Mouse (Mus musculus): ENCODE results near the gene Arhgap24.
A peak's percentile ranks its signal among the peaks of the same experiment; 100 is the strongest.

Arhgap24 gene

DNA sequence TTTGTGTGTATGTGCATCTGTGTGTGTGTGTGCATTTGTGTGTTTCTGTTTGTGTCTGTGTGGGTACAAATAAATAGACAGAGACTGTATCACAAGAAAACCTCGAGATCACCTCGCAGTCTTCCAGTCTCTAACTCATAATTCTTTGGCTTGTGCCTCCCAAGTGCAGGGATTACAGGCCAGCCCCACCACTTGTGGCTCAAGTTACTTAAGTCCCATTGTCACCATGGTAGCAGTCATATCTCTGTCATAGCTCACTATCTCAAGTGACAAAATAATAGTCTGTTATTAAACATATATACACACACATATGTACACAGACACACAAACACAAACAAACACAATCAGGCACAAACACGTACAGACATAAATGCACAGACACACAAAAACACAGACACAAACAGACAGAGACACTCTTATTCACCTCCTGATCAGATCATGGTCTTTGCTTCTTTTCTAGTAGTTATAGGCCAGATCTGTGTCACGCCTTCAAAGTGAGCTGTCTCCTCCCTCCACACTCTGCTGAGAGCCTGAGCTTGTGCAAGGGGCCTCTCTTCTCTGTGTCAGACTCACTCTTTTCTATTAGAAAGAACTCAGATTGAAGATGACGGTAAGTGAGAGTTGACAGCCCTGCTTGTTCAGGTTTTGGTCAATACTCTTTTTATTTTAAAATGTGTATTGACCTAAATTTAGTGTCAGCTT is 261.5 kb downstream of the Arhgap24 start:
- no peak for DNase-seq (ENCODE audit: low spot score)

DNA sequence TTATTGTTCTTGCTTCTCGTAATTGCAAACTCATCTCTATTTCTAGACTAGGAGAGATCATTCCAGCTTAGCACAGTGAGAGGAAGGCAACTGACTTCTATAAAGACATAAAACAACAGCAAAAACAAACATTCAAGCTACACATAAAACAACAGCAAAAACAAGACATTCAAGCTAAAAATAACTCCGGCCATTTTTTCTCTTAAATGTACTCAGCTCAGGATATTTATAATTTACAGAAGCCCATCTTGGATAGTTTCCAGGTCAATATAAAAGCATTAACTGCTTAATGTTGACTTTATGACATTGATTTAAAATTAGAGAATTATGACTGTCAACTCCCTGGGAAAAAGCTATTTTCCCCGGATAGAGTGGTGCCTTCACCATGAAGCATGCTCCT is 262.2 kb downstream of the Arhgap24 start:
- DNase-seq (ENCODE audit: low spot score) = no peak

GRCm38 (mm10) chr5:102744051-102744450 is 262.9 kb downstream of the Arhgap24 start:
- DNase-seq (ENCODE audit: low spot score) = no peak

GRCm38 (mm10) chr5:102748146-102748545 is 267.0 kb downstream of the Arhgap24 start:
- no peak for DNase-seq (ENCODE audit: low spot score)

DNA sequence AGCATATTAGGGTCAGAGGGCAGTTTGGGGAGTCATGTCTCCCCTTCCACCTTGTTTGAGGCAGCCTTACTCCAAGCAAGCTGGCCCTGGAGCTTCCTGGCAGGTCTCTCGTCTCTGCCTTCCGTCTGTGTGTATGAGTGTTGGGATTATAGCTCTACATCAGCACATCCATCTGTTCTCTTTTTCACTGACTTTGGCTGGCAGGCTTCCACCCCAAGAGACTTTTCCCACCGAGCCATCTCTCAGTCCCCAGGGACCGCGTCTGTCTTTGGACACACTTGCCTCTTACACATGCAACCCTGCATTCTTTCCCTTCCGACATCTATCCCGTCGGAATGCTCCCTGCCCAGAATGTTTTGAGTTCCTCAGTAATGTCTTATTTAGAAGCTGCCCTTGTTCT is 267.8 kb downstream of the Arhgap24 start:
- no peak for DNase-seq (ENCODE audit: low spot score)

DNA sequence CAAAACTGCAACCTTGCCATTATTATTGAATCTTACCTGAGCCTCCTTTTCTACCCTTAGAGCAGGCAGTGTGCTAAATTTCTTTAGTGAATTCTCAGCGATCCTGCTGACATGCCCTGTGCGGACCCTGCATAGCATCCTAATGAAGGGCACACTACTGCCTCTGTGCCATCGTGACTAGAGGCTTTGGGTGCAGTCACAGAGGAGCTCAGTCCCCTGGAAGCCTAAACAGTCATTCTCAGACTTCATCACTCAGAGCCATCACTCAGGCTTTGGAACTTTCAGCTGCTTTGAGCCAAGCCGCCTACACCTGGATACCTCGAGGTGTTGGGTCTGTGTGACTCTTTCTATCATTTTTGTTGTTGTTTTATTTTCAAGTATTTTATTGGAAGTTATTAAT is 269.5 kb downstream of the Arhgap24 start:
- DNase-seq (ENCODE audit: low spot score) = no peak

DNA sequence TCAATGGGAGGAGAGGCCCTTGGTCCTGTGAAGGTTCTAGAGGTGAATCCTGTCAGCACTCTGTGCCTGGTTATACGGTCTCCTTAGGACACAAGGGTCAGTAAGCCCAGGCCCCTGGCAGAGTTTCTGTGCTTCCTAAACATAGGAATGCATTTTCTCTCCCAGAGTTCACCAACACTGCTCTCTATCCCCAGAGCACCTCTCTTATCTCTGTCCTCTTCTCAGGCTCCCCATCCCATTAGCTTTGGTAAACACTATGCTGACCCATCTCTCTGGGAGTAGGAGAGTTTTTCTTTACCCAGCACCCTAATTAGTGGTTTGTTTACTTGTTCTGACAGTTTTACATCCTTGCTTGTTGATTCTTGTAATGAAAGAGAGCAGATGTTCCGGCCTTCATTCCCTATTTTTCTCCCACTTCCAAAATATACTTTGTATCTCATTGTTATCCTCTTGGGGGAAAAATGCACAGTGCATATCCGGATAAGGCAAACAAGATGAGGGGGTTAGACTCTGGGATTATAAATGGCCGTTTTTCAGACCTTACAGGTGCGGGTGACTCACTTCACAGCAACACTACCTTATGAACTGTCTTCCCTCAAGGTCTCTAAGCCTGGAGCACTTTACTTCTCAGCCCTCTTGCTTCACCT is 270.6 kb downstream of the Arhgap24 start:
- DNase-seq (ENCODE audit: low spot score) = no peak

- no peak for DNase-seq (ENCODE audit: low spot score)
These were observed 271.1 kb downstream of the Arhgap24 start for GRCm38 (mm10) chr5:102752308-102752663.

DNA sequence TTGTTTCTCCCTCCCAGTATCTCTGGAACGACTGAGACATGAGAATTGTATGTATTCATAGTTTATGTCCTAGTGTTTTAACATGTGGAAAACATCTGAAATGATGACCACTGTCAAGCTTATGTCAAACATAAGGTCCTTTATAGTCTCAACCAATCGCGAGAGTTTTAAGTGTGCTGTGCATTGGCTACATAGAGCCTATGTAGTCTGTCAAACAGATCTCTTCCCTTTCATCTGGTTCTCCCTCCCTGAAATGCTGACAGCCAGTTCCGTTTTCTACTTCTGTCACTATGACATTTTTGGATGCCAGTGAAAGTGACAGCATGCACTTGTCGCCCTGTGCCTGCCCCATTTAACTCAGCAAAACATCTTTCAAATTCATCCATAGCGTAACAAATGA is 275.8 kb downstream of the Arhgap24 start:
- DNase-seq (ENCODE audit: low spot score) = no peak

DNA sequence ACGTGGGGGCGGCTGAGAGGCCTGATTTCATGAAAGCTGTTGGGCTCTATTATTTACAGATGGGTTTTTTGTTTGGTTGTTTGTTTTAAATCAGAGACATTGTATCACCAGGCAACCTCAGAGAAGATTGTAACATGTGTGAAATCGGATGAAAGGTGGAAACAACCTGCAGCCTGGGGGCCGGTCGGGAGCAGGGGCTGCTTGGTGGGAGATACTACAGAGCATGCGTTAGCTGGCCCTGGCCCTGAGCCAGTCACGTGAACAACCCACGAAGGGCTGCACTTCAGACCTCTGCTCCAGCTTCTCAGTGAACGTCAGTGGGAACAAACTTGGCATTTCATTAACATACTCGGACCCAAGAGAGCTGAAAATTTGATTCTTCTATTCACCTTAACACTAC is 284.5 kb downstream of the Arhgap24 start:
- no peak for DNase-seq (ENCODE audit: low spot score)

DNA sequence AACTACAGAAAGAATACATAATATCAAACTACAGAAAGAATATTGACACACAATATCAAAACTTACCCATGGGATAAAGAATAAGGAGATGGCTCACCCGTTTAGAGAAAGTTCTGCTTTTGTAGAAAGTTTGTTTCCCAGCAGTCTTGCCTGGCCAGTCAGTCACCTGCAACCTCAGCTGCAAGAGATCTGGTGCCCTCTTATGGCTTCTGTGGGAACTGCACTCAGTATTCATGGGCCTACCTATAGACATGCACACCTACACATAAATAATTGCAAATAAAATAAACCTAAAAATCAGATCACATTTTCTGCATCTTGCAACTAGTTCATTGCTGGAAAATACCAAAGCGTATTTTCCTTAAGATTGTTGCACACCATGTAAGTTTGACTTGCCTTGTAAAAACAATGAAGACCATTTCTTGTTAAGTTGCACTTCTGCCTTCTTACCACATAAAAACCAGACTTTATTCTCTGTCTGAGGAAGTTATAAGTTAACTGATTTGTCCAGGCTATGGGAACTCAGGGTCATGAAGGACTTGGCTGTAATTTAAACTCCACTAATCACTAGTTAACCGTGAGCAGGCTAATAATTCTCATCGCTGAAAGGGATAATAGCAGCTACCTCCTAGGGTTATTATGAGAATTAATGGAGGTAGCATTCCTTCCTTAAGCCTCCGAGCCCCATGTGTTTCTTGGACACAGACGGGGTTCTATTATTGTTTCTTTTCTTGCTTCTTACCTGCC is 285.3 kb downstream of the Arhgap24 start:
- peak; percentile 63 for DNase-seq (ENCODE audit: low spot score)

DNA sequence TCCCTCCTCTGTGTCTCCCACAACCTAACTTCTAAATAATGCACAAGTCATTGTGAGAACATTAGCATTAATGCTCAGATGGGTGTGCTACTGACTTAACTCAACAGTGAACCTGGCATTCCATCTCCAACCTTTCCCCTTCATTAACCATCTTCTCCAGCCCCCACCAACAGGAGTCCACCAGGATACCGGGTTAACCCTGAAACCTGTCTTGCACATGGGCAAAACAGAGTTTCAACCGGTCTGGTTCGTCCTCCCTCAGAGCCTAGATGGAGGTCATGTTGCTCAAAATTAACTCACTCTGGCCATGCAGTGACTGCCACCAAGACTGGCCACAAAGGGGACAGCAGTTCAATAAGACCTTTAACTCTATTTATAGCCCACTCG is 285.9 kb downstream of the Arhgap24 start:
- DNase-seq (ENCODE audit: low spot score) = no peak

DNA sequence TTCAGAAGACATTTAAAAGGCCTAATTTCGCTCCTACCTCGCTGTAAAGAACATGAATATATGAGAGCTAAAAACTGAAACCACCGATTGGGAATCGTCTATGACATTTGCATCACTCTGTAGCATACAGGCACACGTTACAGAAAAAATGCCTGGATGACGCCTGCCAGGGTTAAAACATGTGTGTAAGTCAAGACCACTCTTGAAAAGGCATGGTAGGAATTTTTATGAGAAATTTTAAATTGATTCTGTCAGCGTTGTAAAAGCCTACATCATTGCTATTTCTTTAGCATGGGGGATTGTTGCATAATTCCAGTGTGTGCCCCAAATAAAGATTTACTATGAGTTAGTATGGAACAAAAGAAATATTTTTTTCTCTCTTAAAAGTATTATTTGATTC is 286.6 kb downstream of the Arhgap24 start:
- no peak for DNase-seq (ENCODE audit: low spot score)

GRCm38 (mm10) chr5:102768385-102769080 is 287.3 kb downstream of the Arhgap24 start:
- DNase-seq (ENCODE audit: low spot score) = peak; percentile 40

DNA sequence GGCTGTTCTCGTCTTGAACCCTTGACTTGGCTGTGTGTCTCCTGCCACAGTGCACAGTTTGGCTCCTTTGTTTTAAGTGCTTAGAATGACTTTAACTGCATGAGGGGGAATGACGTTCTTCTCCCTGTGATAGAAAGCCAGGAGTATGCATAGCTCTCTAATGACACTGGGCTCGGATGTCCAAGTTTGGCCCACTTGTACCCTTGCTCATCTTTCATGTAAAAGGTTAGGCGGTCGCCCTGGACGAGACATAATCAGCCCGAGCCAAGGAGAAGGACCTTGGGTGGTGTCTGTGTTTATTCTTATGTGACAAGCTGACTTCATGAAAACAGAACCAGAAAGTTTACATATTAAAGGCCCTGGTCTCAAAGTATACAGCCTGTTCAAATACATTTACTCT is 289.4 kb downstream of the Arhgap24 start:
- no peak for DNase-seq (ENCODE audit: low spot score)

DNA sequence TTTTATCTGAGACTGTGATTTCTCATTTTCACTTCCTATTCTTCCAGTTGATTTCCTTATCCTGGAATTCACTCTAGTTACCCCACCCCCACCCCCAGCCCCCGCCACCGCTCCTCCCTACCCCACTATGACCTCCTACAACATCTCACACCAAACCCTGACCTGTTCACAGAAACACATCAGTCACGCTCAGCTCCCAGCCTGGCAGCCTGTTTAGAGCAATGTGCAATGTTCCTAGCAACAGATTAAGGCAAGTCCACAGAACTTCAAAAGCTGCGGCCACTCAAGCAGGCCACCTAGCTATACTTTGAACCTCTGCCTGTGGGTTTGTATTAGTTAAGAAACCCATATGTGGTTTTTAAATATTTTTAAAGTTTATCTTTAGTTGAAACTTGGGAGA is 293.3 kb downstream of the Arhgap24 start:
- peak; percentile 56 for DNase-seq (ENCODE audit: low spot score)

DNA sequence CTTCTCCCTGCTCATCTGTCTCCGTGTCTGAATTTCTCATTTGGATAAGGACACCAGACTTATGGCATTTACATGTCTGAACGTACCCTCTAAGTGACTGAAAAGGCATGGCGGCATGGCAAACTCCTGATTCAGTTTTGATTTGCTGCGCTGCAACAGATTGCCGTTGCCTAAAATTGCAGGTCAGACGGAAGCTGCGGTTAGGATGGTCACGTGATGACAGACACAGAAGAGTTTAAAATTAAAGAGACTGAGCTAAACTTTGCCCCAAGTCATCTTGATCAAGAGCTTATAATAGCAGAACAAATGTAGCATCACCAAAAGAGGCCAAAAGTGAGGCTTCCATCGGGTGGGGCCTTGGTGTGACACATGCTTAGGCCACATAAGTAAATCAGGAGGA is 296.1 kb downstream of the Arhgap24 start:
- no peak for DNase-seq (ENCODE audit: low spot score)

- no peak for DNase-seq (ENCODE audit: low spot score)
These were observed 296.7 kb downstream of the Arhgap24 start for GRCm38 (mm10) chr5:102777852-102778251.

DNA sequence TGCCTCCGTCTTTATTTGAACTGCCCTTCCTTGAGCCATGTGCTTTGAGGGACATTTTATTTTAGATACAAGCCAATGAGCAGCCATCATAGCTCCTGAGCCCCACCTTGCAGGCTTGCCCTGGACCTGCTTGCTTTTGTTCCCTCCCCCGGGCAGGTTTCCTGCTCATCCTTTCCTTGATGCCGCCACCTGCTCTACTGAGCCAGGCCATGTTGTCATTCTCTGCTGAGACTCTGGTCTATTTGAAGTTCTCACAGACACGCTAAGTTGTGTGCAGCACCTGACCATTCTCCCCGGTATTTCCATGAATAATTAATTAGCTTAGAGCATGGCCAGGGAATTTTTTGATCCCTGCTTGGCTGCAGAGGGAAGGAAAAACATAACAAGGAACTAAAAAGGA is 297.1 kb downstream of the Arhgap24 start:
- no peak for DNase-seq (ENCODE audit: low spot score)

DNA sequence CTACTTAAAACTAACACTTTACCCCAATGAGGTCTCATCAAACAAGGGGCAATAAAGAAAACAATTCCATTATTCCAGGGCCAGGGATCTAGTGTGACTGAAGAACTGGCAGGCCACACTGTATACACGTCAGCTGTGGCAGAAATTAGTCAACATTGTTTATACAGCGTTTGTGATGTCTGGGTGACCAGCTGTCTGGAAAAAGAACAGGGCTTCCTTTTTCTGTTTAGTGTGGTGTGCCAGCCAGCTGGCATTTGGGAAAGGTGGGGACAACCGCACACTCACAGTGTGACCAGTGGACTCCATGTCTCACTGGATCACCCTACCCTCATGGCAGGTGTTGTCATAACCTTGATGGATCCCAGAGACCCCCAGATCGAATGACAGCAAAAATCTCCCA is 302.4 kb downstream of the Arhgap24 start:
- DNase-seq (ENCODE audit: low spot score) = no peak

GRCm38 (mm10) chr5:102786123-102786522 is 304.9 kb downstream of the Arhgap24 start:
- no peak for DNase-seq (ENCODE audit: low spot score)

GRCm38 (mm10) chr5:102788437-102788836 is 307.2 kb downstream of the Arhgap24 start:
- no peak for DNase-seq (ENCODE audit: low spot score)

- DNase-seq (ENCODE audit: low spot score) = no peak
These were observed 310.1 kb downstream of the Arhgap24 start for GRCm38 (mm10) chr5:102791273-102791672.

Data from embryo, embryonic 10.5 days (tissue).